Mouse (Mus musculus): ENCODE measurements around the gene Plxdc1.

DNA sequence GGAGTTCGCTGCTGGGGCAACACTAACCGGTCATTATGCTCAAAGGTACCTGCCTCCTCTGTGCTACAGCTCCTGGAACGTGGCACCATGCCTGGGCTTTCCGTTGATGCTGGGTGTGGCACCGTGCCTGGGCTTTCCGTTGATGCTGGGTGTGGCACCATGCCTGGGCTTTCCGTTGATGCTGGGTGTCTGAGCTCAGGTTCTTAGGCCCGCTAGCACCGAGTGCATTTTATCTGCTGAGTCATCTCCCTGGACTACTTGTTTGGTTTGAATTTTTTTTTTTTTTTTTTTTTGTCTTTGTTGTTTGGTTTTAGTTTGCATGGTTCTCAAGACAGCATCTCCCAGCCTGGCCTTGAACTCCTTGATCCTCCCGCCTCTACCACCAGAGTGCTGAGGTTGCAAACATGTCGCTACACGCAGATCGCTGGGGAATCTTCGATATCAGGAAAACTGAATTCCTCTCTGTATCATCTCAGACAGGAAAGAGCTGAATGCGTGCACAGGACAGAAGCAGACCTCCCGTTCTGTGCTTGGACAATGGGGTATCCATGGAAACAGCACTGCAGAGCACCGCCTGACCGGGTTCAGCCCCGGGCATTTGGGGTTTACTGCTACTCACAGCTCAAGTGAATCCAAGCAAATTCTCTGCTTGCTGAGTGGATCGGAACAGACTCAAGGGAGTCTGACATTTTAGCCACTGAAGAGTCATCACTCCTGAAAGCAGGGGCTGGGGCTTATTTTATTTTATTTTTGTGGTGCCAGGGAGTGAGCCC, 36.4 kb downstream of the Plxdc1 start:
- TF ChIP-seq CTCF (IDR thresholded peaks at IDR 0.05; ENCODE audit: insufficient read depth, low read depth, low read length) (no peak), POLR2A (IDR thresholded peaks at IDR 0.05; ENCODE audit: insufficient read depth, low read depth, low read length) (no peak)
